Comparison of ENCODE assay signal across 8 mouse cellular contexts in the genomic region with DNA sequence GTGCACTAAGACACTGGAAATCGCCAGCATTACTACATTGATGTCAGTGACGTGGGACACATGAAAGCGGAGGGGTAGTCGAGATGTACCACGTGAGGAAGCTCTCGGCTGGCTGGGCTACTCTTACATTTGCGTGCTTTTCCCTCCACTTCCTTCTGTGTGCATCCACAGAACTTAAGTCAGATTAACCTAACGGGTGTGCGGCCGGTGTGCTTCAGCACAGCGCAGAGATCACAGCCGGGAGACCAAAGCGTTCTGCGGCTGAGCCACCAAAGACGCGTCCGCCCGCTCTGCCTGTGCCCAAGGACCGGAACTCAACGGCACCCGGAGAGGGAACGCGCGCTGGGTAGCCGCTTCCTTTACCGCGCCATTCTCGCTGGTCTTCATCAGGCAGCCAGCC. TPM values are rescaled to one million over a fixed set of nuclear protein-coding genes. Genes with fewer than 3 reads are reported as not detected.
A peak's percentile ranks its signal among the peaks of the same experiment; 100 is the strongest.
DNase-seq lines count a peak whose midpoint lies in the region; ATAC-seq and TF ChIP-seq lines count a peak whose summit lies in the region.

No protein-coding gene starts in this region.

- no peaks in the 10 kb centered on the region for H3K27me3 ChIP-seq in heart, adult 2 months (ENCODE audit: control insufficient read depth, insufficient read depth, low read length)
- H3K27me3 ChIP-seq in thymus, adult 2 months (ENCODE audit: control insufficient read depth, insufficient read depth, low read length): no peaks in the 10 kb centered on the region
- H3K27me3 ChIP-seq in hindbrain, embryonic 12.5 days: no peaks in the 10 kb centered on the region
- no peaks in the 10 kb centered on the region for H3K27me3 ChIP-seq in midbrain, embryonic 11.5 days (ENCODE audit: control insufficient read depth, insufficient read depth, low read length)

- H3K4me2 ChIP-seq in hindbrain, embryonic 12.5 days (replicated peaks): peak overlapping the region; percentile 92
- peak overlapping the region; percentile 74 for H3K4me2 ChIP-seq in midbrain, embryonic 11.5 days

- peaks cover 2% of the 10 kb centered on the region; the same call in 1 of the 2 replicates for H3K79me2 ChIP-seq in heart, adult 2 months (replicated peaks; ENCODE audit: control insufficient read depth, insufficient read depth, low read length)

- no peaks in the 10 kb centered on the region for H3K9me3 ChIP-seq in hindbrain, embryonic 12.5 days (replicated peaks)
- no peaks in the 10 kb centered on the region for H3K9me3 ChIP-seq in midbrain, embryonic 11.5 days (ENCODE audit: control insufficient read depth, low read length)

- no peak for TF ChIP-seq CTCF in heart, adult 2 months (IDR thresholded peaks at IDR 0.05)
- TF ChIP-seq CTCF in thymus, adult 2 months (IDR thresholded peaks at IDR 0.05; ENCODE audit: borderline replicate concordance, control insufficient read depth, extremely low read depth, insufficient read depth, low read length, poor library complexity): no peak

- no peaks in the 10 kb centered on the region for H3K36me3 ChIP-seq in heart, adult 2 months (ENCODE audit: control insufficient read depth, insufficient read depth, low read length)
- H3K36me3 ChIP-seq in thymus, adult 2 months (ENCODE audit: control insufficient read depth, insufficient read depth, low read length): 0 out of 2 replicates have a peak, but pooled peaks cover 4% of the 10 kb centered on the region
- H3K36me3 ChIP-seq in hindbrain, embryonic 12.5 days: peaks cover 37% of the 10 kb centered on the region
- H3K36me3 ChIP-seq in midbrain, embryonic 11.5 days (ENCODE audit: control insufficient read depth, insufficient read depth, low read length): peaks cover 2% of the 10 kb centered on the region

- WGBS in heart, adult 2 months: under 1% methylated on average over 28 of the region's 28 CpGs
- WGBS in thymus, adult 2 months: under 1% methylated on average over 28 of the region's 28 CpGs
- under 1% methylated on average over 28 of the region's 28 CpGs for WGBS in hindbrain, embryonic 12.5 days
- WGBS in midbrain, embryonic 11.5 days: under 1% methylated on average over 28 of the region's 28 CpGs

- no peak for TF ChIP-seq EP300 in heart, adult 2 months (IDR thresholded peaks at IDR 0.05; ENCODE audit: insufficient read depth, low read depth, low read length)

- DNase-seq in heart, adult 2 months: no peak
- DNase-seq in heart, postnatal 36 days: no peak
- no peak for DNase-seq in thymus, adult 2 months
- DNase-seq in thymus, postnatal 25 days: no peak
- DNase-seq in midbrain, embryonic 11.5 days (ENCODE audit: low spot score, missing footprints): peak; percentile 85
- DNase-seq in adrenal gland, postnatal 14 days: no peak
- no peak for DNase-seq in adrenal gland, postnatal 36 days

- intact Hi-C loops in heart, adult 2 months (cut with DNase I): loop anchor here (1.0 to 10.0 kb wide), 5 partner anchors 20 to 212 kb away; a partner anchor contains a TSS
- intact Hi-C loops in heart, postnatal 36 days (cut with DNase I): loop anchor here (1.0 to 10.0 kb wide), 3 partner anchors 20 to 92 kb away; no protein-coding TSS in a partner anchor

- TF ChIP-seq POLR2A in heart, adult 2 months (IDR thresholded peaks at IDR 0.05; ENCODE audit: insufficient read depth, low read depth, low read length): no peak
- TF ChIP-seq POLR2A in thymus, adult 2 months (IDR thresholded peaks at IDR 0.05; ENCODE audit: control insufficient read depth, extremely low read depth, insufficient read depth, low read length, poor library complexity): 0 out of 2 replicates have a peak, but pooled peaks have one; percentile 6

- peak; percentile 18 for ATAC-seq in hindbrain, embryonic 12.5 days (ENCODE audit: low FRiP score)
- peak; percentile 38; the same call in 1 of the 2 replicates for ATAC-seq in midbrain, embryonic 11.5 days (ENCODE audit: low FRiP score)

- peaks cover 3% of the 10 kb centered on the region for H3K4me1 ChIP-seq in heart, adult 2 months (ENCODE audit: control insufficient read depth, insufficient read depth, low read length)
- H3K4me1 ChIP-seq in thymus, adult 2 months (replicated peaks; ENCODE audit: control insufficient read depth, insufficient read depth, low read length): peaks cover 3% of the 10 kb centered on the region
- peaks cover 19% of the 10 kb centered on the region for H3K4me1 ChIP-seq in hindbrain, embryonic 12.5 days
- peaks cover 13% of the 10 kb centered on the region for H3K4me1 ChIP-seq in midbrain, embryonic 11.5 days (ENCODE audit: control insufficient read depth, insufficient read depth, low read length)

- H3K4me3 ChIP-seq in heart, adult 2 months: peak overlapping the region; percentile 73
- peak overlapping the region; percentile 91 for H3K4me3 ChIP-seq in thymus, adult 2 months (ENCODE audit: control insufficient read depth, insufficient read depth, low read length)
- peak overlapping the region; percentile 89 for H3K4me3 ChIP-seq in hindbrain, embryonic 12.5 days
- H3K4me3 ChIP-seq in midbrain, embryonic 11.5 days (ENCODE audit: low read depth, low read length): peak overlapping the region; percentile 89

- H3K9ac ChIP-seq in heart, adult 2 months (ENCODE audit: low read depth, low read length): peak overlapping the region; percentile 37
- peak overlapping the region; percentile 82 for H3K9ac ChIP-seq in hindbrain, embryonic 12.5 days
- peak overlapping the region; percentile 75 for H3K9ac ChIP-seq in midbrain, embryonic 11.5 days (ENCODE audit: low read length)

- peak overlapping the region; percentile 49 for H3K27ac ChIP-seq in heart, adult 2 months
- peak overlapping the region; percentile 67 for H3K27ac ChIP-seq in thymus, adult 2 months (ENCODE audit: control insufficient read depth, insufficient read depth, low read length)
- peak overlapping the region; percentile 64 for H3K27ac ChIP-seq in hindbrain, embryonic 12.5 days
- H3K27ac ChIP-seq in midbrain, embryonic 11.5 days (ENCODE audit: low read depth, low read length): peak overlapping the region; percentile 14; the same call in 1 of the 2 replicates

RNA-seq across cellular contexts. Expression of a gene that starts 0.5 kb away (rescaled TPM):
- total RNA-seq in heart, adult 2 months (2021): 10 to 100 TPM; 13.2 to 13.9 TPM
- polyA plus RNA-seq in heart, adult 2 months (2012; rRNA removed): 9.8 and 9.9 TPM in 2 replicates
- 10 to 100 TPM; 12.9 to 14.0 TPM for total RNA-seq in heart, postnatal 36 days (2021)
- 20.3 and 20.5 TPM in 2 replicates for polyA plus RNA-seq in thymus, adult 2 months (2012; rRNA removed)
- polyA plus RNA-seq in hindbrain, embryonic 12.5 days (2016; fragmentation: Nextera tagmentation; extraction: Ambion mirVana): 63.1 and 64.4 TPM in 2 replicates
- polyA plus RNA-seq in midbrain, embryonic 11.5 days (2014; fragmentation: Nextera tagmentation; extraction: Ambion mirVana): 75.0 and 82.1 TPM in 2 replicates
- 23.9 and 25.4 TPM in 2 replicates for total RNA-seq in adrenal gland, postnatal 14 days (2021)
- total RNA-seq in adrenal gland, postnatal 36 days (2021): 10 to 100 TPM; 28.3 to 31.7 TPM

RNA-seq across cellular contexts. Expression of a gene that starts 0.6 kb away (rescaled TPM):
- 10 to 100 TPM; 12.3 to 14.6 TPM for total RNA-seq in heart, adult 2 months (2021)
- 40.3 and 53.3 TPM in 2 replicates for polyA plus RNA-seq in heart, adult 2 months (2012; rRNA removed)
- 10 to 100 TPM; 16.2 to 17.4 TPM for total RNA-seq in heart, postnatal 36 days (2021)
- polyA plus RNA-seq in thymus, adult 2 months (2012; rRNA removed): 162 and 176 TPM in 2 replicates
- 75.8 and 76.4 TPM in 2 replicates for polyA plus RNA-seq in hindbrain, embryonic 12.5 days (2016; fragmentation: Nextera tagmentation; extraction: Ambion mirVana)
- polyA plus RNA-seq in midbrain, embryonic 11.5 days (2014; fragmentation: Nextera tagmentation; extraction: Ambion mirVana): 64.0 and 64.7 TPM in 2 replicates
- 31.4 and 31.8 TPM in 2 replicates for total RNA-seq in adrenal gland, postnatal 14 days (2021)
- total RNA-seq in adrenal gland, postnatal 36 days (2021): 10 to 100 TPM; 30.1 to 30.9 TPM

RNA-seq across cellular contexts. Expression of a gene that starts 21.0 kb away (rescaled TPM):
- total RNA-seq in heart, adult 2 months (2021): 100 to 1,000 TPM; 122 to 135 TPM
- 111 and 162 TPM in 2 replicates for polyA plus RNA-seq in heart, adult 2 months (2012; rRNA removed)
- 10 to 100 TPM; 91.8 to 93.2 TPM for total RNA-seq in heart, postnatal 36 days (2021)
- 187 and 200 TPM in 2 replicates for polyA plus RNA-seq in thymus, adult 2 months (2012; rRNA removed)
- 514 and 546 TPM in 2 replicates for polyA plus RNA-seq in hindbrain, embryonic 12.5 days (2016; fragmentation: Nextera tagmentation; extraction: Ambion mirVana)
- 730 and 785 TPM in 2 replicates for polyA plus RNA-seq in midbrain, embryonic 11.5 days (2014; fragmentation: Nextera tagmentation; extraction: Ambion mirVana)
- 632 and 654 TPM in 2 replicates for total RNA-seq in adrenal gland, postnatal 14 days (2021)
- 100 to 1,000 TPM; 791 to 814 TPM for total RNA-seq in adrenal gland, postnatal 36 days (2021)

RNA-seq across cellular contexts. Expression of a gene that starts 36.7 kb away (rescaled TPM):
- 10 to 100 TPM; 13.7 to 17.4 TPM for total RNA-seq in heart, adult 2 months (2021)
- 6.6 and 6.9 TPM in 2 replicates for polyA plus RNA-seq in heart, adult 2 months (2012; rRNA removed)
- 10 to 100 TPM; 17.0 to 17.3 TPM for total RNA-seq in heart, postnatal 36 days (2021)
- polyA plus RNA-seq in thymus, adult 2 months (2012; rRNA removed): 9.7 and 10.9 TPM in 2 replicates
- 18.3 and 20.9 TPM in 2 replicates for polyA plus RNA-seq in hindbrain, embryonic 12.5 days (2016; fragmentation: Nextera tagmentation; extraction: Ambion mirVana)
- polyA plus RNA-seq in midbrain, embryonic 11.5 days (2014; fragmentation: Nextera tagmentation; extraction: Ambion mirVana): 13.2 and 14.7 TPM in 2 replicates
- total RNA-seq in adrenal gland, postnatal 14 days (2021): 16.2 and 19.5 TPM in 2 replicates
- 10 to 100 TPM; 12.5 to 23.2 TPM for total RNA-seq in adrenal gland, postnatal 36 days (2021)

RNA-seq across cellular contexts. Expression of a gene that starts 48.3 kb away (rescaled TPM):
- total RNA-seq in heart, adult 2 months (2021): 10 to 100 TPM; 14.2 to 17.9 TPM
- 35.4 and 48.4 TPM in 2 replicates for polyA plus RNA-seq in heart, adult 2 months (2012; rRNA removed)
- 10 to 100 TPM; 17.3 to 18.0 TPM for total RNA-seq in heart, postnatal 36 days (2021)
- 142 TPM in 2 replicates for polyA plus RNA-seq in thymus, adult 2 months (2012; rRNA removed)
- polyA plus RNA-seq in hindbrain, embryonic 12.5 days (2016; fragmentation: Nextera tagmentation; extraction: Ambion mirVana): 33.1 and 39.0 TPM in 2 replicates
- 27.0 and 33.4 TPM in 2 replicates for polyA plus RNA-seq in midbrain, embryonic 11.5 days (2014; fragmentation: Nextera tagmentation; extraction: Ambion mirVana)
- 19.9 and 22.2 TPM in 2 replicates for total RNA-seq in adrenal gland, postnatal 14 days (2021)
- 10 to 100 TPM; 20.2 to 23.9 TPM for total RNA-seq in adrenal gland, postnatal 36 days (2021)

Comparison
In these comparisons a context has a peak if more than half of its experiments do, and no peak if none do; other contexts are left out.
1. H3K27ac ChIP-seq: peak in every context shown above with its lines; median percentile 67 in thymus, adult 2 months; 64 in hindbrain, embryonic 12.5 days; 49 in heart, adult 2 months; 14 in midbrain, embryonic 11.5 days.